Mouse (Mus musculus) megakaryocyte, embryonic 14.5 days (primary cell): ENCODE measurements around the gene Vwf. TPM values are rescaled to one million over a fixed set of nuclear protein-coding genes. Genes with fewer than 3 reads are reported as not detected.
A peak's percentile ranks its signal among the peaks of the same experiment; 100 is the strongest.

Source experiments
- H3K27me3 ChIP-seq: replicated peaks from 2 replicates; pipeline ENCODE3; 2012; ENCODE audit warnings: inconsistent platforms
- H3K36me3 ChIP-seq: replicated peaks from 2 replicates; pipeline ENCODE3; 2012; ENCODE audit warnings: low read length, inconsistent platforms, mixed read lengths
- H3K4me1 ChIP-seq: 2 replicates; pipeline ENCODE4 v1.6.1; 2012; ENCODE audit warnings: inconsistent platforms
- H3K4me3 ChIP-seq: replicated peaks from 2 replicates; pipeline ENCODE3; 2012; ENCODE audit warnings: moderate library complexity, mild to moderate bottlenecking, inconsistent platforms
- H3K9me3 ChIP-seq: 2 replicates; pipeline ENCODE4 v1.6.1; 2012; ENCODE audit warnings: inconsistent platforms
- FLI1 ChIP-seq: IDR thresholded peaks from 2 replicates; pipeline ENCODE4 v1.6.1; 2012; ENCODE audit warnings: low read length, inconsistent platforms, mixed read lengths
- GATA1 ChIP-seq: IDR thresholded peaks from 3 replicates; pipeline ENCODE4 v1.6.1; 2012; ENCODE audit warnings: mixed read lengths, low read length, inconsistent platforms, borderline replicate concordance
- polyA plus RNA-seq: library from polyadenylated mRNA; stranded (reverse); fragments of >175 nt; gene quantifications from 2 replicates; pipeline ENCODE4 v1.2.3, GENCODE M21; 2012; ENCODE audit warnings: low replicate concordance; ENCODE audit not compliant: insufficient read depth

The Vwf gene
- polyA plus RNA-seq, 1 experiment, result 373 TPM

DNA sequence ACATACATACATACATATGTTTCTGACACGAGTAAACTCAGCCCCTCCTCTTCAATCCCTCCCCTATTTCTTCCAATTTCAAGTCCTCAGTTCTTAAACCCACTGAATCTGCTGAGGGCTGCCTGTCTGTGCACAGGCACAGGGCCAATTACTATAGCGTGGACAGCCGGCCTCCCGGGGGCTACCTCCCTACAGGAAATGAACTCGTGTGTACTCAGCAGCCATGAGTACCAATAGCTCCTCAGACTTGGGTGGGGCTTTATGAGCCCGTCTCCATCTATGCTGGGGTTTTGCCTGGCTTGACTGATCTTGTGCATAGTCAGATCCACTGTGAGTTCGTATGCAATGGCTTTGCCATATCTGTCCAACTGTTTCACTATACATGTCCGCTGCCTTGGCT is 7.2 kb upstream of the Vwf start:
- H3K9me3 ChIP-seq, result no peaks in the 10 kb centered on the region
- no peaks in the 10 kb centered on the region for H3K27me3 ChIP-seq
- H3K4me3 ChIP-seq, result no peak overlapping the region
- peaks cover 7% of the 10 kb centered on the region for H3K36me3 ChIP-seq
- H3K4me1 ChIP-seq, result peaks cover 94% of the 10 kb centered on the region
- no peak for TF ChIP-seq GATA1
- no peak for TF ChIP-seq FLI1

DNA sequence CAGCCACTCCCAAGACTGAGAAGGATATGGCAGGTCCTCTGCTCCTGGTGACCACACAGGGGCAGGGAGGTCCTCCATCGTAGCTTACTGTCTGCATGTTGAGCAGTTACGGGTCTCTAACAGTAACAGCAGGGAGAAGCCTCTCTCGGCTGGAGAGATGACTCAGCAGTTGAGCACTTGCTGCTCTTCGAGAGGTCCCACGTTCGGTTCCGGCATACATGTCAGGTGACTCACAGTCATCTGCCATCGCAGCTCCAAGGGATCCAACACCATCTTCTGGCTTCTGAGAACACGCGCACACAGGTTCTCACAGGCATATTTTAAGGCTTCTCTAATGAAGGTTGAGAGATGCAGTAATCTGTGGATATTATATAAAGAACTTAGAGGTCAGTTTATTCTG is 6.4 kb upstream of the Vwf start:
- H3K4me1 ChIP-seq, result peaks cover 93% of the 10 kb centered on the region
- H3K36me3 ChIP-seq, result peaks cover 7% of the 10 kb centered on the region
- TF ChIP-seq FLI1 (no peak), GATA1 (no peak)
- H3K4me3 ChIP-seq, result peak overlapping the region; percentile 87
- no peaks in the 10 kb centered on the region for H3K9me3 ChIP-seq
- H3K27me3 ChIP-seq, result no peaks in the 10 kb centered on the region

DNA sequence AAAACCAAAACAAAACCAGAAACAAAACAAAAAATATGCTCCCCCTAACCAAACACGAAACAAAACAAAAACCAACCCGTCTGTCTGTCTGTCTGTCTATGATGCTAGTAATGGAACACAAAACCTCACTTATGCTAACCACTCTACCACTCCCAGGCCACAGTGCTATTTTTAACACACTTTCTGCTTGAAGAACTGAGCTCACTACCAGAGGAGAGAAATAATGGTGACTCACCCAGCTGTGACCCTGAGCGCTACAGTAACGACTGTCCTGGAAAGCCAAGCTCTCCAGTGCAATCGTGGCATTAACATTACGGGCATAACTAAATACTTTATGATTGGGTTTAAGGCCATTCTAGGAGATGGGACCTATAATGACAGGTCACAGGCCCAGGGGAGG is 5.7 kb upstream of the Vwf start:
- Histone ChIP-seq H3K4me3 (peak overlapping the region; percentile 60), H3K36me3 (peaks cover 7% of the 10 kb centered on the region), H3K4me1 (peaks cover 89% of the 10 kb centered on the region), H3K27me3 (no peaks in the 10 kb centered on the region), H3K9me3 (no peaks in the 10 kb centered on the region)
- no peak for TF ChIP-seq FLI1
- no peak for TF ChIP-seq GATA1

DNA sequence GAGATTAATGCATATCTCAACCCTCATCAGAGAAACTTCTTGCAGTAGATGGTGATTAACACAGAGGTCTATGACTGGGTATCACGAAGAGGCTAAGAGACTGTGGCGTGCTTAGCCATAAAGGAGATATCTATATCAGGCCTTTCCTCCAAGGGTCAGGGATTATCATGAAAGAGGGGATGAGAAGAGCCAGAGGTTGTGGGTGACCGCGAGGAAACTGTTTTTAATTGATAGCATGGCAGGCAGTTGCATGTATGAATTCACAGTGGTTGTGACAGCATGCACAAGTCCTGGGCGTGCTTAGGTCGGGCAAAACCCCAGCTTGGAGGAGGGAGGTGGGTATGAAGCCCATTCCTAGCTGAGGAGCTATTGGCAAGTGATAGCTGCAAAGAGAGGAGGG is 5.3 kb upstream of the Vwf start:
- Histone ChIP-seq H3K9me3 (no peaks in the 10 kb centered on the region), H3K4me3 (peak overlapping the region; percentile 83), H3K36me3 (peaks cover 7% of the 10 kb centered on the region), H3K4me1 (peaks cover 89% of the 10 kb centered on the region), H3K27me3 (no peaks in the 10 kb centered on the region)
- TF ChIP-seq GATA1 (peak; percentile 75; the same call in 1 of the 3 replicates), FLI1 (no peak)

DNA sequence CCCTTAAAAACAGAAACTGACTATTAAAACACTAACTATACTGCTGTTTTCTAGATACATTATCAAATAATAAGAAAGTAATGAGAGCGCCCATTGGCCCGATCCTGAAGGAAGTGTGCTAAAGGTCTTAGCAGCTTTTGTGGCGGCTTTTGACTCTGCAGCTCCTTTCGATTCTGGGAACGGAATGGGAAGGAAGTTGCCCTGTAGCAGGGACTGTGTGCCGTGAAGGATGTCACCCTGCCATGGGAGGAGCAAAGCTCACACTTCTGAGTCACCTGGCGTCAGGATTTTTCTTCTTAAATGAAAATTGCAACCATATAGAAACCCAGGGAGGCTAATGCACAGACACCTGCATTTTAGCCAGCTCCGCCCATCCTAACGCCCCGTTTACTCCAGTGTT is 1.8 kb downstream of the Vwf start:
- Histone ChIP-seq H3K36me3 (peaks cover 5% of the 10 kb centered on the region), H3K4me3 (peak overlapping the region; percentile 81), H3K9me3 (no peaks in the 10 kb centered on the region), H3K27me3 (no peaks in the 10 kb centered on the region), H3K4me1 (peaks cover 93% of the 10 kb centered on the region)
- TF ChIP-seq FLI1, result no peak
- TF ChIP-seq GATA1, result no peak

DNA sequence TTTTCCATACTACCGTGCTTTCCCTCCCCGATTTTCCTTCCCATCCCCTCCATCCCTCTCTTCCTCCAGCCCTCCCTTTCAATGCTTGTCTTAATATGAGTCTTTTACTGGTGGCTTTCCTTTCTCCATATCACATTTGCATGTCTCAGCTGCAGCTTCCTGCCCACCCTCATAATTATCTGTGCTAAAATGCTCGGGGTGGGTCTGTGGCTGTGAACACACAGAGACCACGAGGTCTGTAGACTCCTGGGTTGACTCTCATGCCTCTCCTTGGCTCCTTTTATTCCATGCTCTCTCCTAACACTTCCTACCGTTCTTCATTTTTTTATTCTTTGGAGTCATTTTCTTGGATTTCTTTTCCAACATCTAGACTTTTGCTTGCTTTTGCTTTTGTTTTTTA is 3.6 kb downstream of the Vwf start:
- H3K36me3 ChIP-seq, result peaks cover 21% of the 10 kb centered on the region
- no peaks in the 10 kb centered on the region for H3K27me3 ChIP-seq
- H3K9me3 ChIP-seq, result no peaks in the 10 kb centered on the region
- peak overlapping the region; percentile 82 for H3K4me3 ChIP-seq
- H3K4me1 ChIP-seq, result peaks cover 93% of the 10 kb centered on the region
- TF ChIP-seq GATA1 (no peak), FLI1 (no peak)

DNA sequence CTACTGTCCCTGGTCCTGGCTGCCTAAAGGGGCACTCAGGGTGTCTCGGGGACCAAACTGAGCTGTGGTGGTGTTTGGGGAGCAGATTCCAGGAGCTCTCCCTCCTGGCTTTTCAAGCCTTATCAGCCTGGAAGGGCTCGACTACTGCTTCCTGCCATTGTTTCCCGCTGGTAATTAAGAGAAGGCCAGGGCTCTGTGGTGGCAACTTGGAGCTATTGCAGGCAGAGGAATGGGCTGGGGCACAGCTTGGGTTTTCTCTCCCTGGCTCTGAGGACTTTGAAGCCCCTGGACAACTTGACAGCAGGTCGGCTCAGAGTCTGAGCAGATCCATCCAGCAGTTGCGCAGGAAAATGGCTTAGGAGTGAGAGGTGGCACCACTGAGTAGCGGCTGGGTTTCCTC is 6.2 kb downstream of the Vwf start:
- no peaks in the 10 kb centered on the region for H3K9me3 ChIP-seq
- peaks cover 99% of the 10 kb centered on the region for H3K4me1 ChIP-seq
- H3K36me3 ChIP-seq, result peaks cover 47% of the 10 kb centered on the region
- TF ChIP-seq FLI1, result no peak
- no peak for TF ChIP-seq GATA1
- peak overlapping the region; percentile 94 for H3K4me3 ChIP-seq
- no peaks in the 10 kb centered on the region for H3K27me3 ChIP-seq

DNA sequence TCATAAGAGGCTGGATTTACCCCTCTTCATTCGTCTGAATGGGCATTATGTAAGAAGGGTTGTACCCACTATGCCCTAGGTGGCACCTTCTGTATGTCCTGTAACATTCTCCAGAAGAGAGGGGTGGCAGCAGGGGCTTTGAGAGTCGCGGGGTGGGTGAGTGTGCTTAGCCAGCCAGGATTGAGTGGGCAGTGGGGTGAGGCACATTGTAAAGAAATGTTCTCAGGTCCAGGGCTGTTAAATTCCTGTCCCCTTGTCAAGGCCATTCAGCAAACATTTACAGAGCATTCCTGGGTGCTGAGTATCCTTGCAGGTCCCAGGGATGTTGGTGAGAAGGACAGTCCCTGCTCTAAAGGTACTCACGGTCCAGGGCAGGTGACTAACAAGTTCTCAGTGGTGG is 7.0 kb downstream of the Vwf start:
- Histone ChIP-seq H3K36me3 (peaks cover 55% of the 10 kb centered on the region), H3K27me3 (no peaks in the 10 kb centered on the region), H3K4me1 (peaks cover 99% of the 10 kb centered on the region), H3K4me3 (peak overlapping the region; percentile 94), H3K9me3 (no peaks in the 10 kb centered on the region)
- TF ChIP-seq FLI1, result no peak
- TF ChIP-seq GATA1, result no peak

DNA sequence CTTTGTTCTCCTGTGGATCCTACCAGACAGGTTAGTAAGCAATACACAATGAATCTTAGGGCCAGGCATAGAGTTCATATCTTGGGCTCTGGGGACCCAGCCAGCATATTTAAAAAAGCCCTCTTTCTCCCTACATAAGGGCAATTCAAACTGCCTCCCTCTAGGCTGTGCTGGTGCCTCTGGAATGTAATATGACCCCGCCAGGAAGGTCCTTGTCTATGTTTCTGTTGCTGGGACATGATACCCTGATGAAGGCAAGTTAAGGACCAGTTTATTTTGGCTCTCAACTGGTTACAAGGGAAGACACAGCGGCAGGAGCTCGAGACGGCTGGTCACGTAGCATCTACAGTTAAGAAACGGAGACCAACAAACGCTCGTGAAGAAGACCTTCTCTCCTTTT is 12.3 kb downstream of the Vwf start:
- Histone ChIP-seq H3K4me3 (peak overlapping the region; percentile 70), H3K9me3 (no peaks in the 10 kb centered on the region), H3K4me1 (peaks cover 99% of the 10 kb centered on the region), H3K27me3 (no peaks in the 10 kb centered on the region), H3K36me3 (peaks cover 99% of the 10 kb centered on the region)
- TF ChIP-seq FLI1 (no peak), GATA1 (no peak)

DNA sequence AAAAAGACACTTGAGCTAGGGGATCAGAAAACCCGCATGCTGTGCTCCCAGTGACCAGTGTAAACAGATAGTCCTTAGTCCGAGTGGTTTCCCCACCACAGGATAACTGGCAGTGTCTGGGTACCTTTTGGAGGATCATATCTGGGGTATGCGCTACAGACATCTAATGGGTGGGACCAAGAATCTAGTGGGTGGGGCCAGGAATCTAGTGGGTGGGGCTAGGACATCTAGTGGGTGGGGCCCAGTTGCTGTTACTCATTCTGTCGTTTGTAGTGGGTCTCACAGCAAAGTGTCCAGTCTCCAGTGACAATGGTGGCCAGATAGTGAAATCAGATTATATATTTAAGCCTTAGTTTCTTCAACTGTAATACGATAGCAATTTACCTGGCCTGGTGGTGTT is 14.5 kb downstream of the Vwf start:
- no peaks in the 10 kb centered on the region for H3K27me3 ChIP-seq
- TF ChIP-seq FLI1, result no peak
- peaks cover 100% of the 10 kb centered on the region for H3K4me1 ChIP-seq

DNA sequence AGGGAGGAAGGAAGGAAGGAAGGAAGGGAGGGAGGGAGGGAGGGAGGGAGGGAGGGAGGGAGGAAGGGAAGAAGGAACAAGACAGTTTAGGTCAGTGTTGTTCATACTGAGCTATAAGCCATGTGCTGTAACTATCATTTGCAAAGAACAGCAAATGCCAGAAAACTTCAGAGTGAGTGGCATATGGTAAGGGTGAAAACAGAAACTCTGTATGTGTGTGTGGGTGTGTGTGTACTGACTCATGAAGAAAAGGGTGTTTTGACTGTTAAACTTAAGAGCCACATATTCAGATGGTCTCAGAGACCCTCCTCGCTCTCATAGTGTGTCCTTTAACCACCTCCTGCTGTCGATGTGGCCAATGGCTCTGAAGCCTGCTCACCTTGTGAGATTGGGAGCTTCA is 14.9 kb downstream of the Vwf start:
- Histone ChIP-seq H3K27me3 (no peaks in the 10 kb centered on the region), H3K4me1 (peaks cover 100% of the 10 kb centered on the region), H3K9me3 (no peaks in the 10 kb centered on the region), H3K4me3 (peak overlapping the region; percentile 72), H3K36me3 (peaks cover 100% of the 10 kb centered on the region)
- TF ChIP-seq FLI1, result no peak

More for the DNA sequence above, 14.5 kb downstream of the Vwf start:
- H3K36me3 ChIP-seq, result peaks cover 100% of the 10 kb centered on the region
- H3K4me3 ChIP-seq, result peak overlapping the region; percentile 8
- no peaks in the 10 kb centered on the region for H3K9me3 ChIP-seq
